Mouse (Mus musculus): Measurements from ENCODE around the gene 2700097O09Rik.
"Not testable (repeated sequence)": the region's sequence is repeated elsewhere in the genome, so short reads cannot be mapped to it uniquely, and the experiment has no call there.

Gene 2700097O09Rik

GRCm38 (mm10) chr12:55079726-55080600 is at the start of gene 2700097O09Rik, which contains the start of gene Srp54a:
TSS of gene 2700097O09Rik (minus strand) at chr12:55080110.
TSS of gene Srp54a (plus strand) at chr12:55080262.
- peak; percentile 94 for DNase-seq

GRCm38 (mm10) chr12:55124731-55125130 is 44.8 kb upstream of the 2700097O09Rik start:
- not testable (repeated sequence) for DNase-seq

GRCm38 (mm10) chr12:55124242-55124641 is 44.3 kb upstream of the 2700097O09Rik start, which contains the start of gene Fam177a:
TSS of gene Fam177a (plus strand) at chr12:55124469.
- DNase-seq = not testable (repeated sequence)

- DNase-seq = not testable (repeated sequence)
Measured at GRCm38 (mm10) chr12:55112616-55113015, 32.7 kb upstream of the 2700097O09Rik start.

DNA sequence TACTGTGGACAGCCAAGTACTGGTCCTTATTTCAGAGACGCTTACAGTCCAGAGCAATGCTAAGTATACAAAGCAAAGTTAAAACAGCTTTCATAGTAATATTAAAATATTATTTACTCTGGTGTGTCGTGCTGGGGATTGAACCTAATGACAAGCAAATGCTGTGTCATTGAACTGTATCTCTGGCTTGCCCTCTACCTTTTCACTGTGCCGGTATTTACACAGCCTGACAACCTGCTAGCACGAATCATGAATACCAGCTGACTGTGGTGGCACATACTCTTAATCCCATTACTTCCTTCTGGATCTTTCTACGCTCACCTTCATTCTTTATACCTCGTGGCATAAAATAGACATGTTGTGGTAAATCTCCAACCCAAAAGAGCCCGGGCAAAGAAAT is 12.2 kb upstream of the 2700097O09Rik start:
- DNase-seq = not testable (repeated sequence)

- not testable (repeated sequence) for DNase-seq
Measured at GRCm38 (mm10) chr12:55080601-55080942, 662 bp upstream of the 2700097O09Rik start.

- not testable (repeated sequence) for DNase-seq
Measured at GRCm38 (mm10) chr12:55078706-55079105, 1.2 kb downstream of the 2700097O09Rik start.

DNA sequence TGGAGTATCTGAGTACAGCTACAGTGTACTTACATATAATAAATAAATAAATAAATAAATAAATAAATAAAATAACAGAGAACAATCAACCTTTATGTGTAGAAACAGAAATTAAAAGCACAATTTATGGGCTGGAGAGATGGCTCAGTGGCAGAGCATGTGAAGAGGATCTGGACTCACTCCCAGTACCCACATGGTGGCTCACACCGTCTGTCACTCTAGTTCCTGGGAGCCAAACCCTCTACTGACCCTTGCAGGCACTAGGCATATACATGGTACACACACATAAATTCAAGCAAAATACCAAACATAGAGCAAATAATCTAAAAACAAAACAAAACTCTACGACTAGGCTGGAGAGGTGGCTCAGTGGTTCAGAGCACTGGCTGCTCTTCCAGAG is 4.6 kb downstream of the 2700097O09Rik start:
- DNase-seq = no peak

DNA sequence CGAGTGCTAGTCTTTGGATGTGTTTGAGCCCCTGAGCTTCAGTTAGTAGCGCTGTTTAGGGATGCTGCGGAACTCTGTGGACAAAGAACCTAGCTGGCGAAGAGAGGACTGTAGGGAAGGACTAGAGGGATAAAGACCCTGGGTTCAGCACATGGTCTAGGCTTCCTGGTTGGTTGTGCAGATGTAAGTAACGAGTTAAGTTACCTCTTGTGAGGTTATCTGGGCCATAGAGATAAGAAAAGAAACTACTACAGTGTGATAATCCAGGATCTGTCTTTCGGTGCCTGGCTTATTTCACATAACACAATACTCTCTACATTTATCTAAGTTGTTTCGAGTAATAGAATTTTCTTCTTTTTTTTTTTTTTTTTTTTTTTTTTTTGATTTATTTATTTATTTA is 6.2 kb downstream of the 2700097O09Rik start:
- no peak for DNase-seq

GRCm38 (mm10) chr12:55072495-55072894 is 7.4 kb downstream of the 2700097O09Rik start:
- DNase-seq = no peak

GRCm38 (mm10) chr12:55062141-55062540 is 17.8 kb downstream of the 2700097O09Rik start:
- DNase-seq = no peak

GRCm38 (mm10) chr12:55061006-55061405 is 18.9 kb downstream of the 2700097O09Rik start:
- DNase-seq = no peak

DNA sequence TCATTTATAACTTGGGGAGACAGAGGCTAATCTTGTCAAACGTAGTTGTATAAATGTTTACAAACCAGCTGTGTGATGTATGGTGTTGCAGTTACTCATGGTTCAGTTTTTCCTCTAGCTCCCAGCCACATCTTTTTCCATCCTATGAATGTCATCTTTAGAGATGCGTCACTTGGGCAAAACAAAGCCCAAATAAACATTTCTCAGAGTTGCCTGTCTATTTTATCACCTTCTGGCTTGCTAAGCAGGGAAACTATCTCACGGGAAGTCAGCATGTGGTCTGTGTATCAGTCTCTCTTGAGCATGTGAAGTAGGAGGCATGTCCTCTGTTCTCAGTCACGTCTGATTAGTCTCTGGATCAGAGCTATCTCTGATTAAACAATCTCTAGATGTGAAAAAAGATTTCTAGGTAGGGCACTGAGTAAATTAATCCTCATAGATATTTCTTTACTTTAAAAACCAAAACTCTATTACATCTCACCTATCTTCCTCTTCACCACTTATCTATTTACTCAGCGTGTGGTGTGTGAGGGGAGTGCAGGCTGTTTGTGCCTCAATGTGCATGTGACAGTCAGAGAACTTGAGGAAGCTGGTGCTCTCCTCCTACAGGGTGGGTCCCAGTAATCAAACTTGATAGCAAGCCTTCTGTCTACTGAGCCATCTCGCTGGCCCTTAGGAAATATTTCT is 19.6 kb downstream of the 2700097O09Rik start:
- no peak for DNase-seq

DNA sequence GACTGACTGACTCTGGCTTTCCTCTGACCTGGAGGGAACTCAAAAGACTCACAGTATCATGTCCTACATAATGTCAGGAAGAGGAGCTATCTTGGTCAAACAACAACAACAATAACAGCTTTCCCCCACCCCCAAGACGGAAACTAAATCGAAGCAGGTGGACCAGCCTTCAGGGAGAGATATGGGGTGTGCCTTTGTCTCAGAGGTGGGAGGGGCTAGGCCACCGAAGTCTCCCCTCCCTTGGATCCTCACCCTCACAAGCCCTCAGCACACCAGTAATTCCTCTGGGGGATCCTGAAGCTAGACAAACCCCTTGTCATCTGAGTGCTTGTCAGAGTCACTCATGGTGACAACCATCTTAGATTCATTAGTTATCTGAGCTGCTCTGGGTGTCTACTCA is 20.1 kb downstream of the 2700097O09Rik start:
- DNase-seq = no peak

GRCm38 (mm10) chr12:55058865-55059615 is 20.9 kb downstream of the 2700097O09Rik start:
- DNase-seq = no peak

GRCm38 (mm10) chr12:55056703-55057102 is 23.2 kb downstream of the 2700097O09Rik start:
- no peak for DNase-seq

- DNase-seq = no peak
Measured at GRCm38 (mm10) chr12:55054551-55055241, 25.2 kb downstream of the 2700097O09Rik start.

- no peak for DNase-seq
Measured at GRCm38 (mm10) chr12:55053267-55053666, 26.6 kb downstream of the 2700097O09Rik start.

DNA sequence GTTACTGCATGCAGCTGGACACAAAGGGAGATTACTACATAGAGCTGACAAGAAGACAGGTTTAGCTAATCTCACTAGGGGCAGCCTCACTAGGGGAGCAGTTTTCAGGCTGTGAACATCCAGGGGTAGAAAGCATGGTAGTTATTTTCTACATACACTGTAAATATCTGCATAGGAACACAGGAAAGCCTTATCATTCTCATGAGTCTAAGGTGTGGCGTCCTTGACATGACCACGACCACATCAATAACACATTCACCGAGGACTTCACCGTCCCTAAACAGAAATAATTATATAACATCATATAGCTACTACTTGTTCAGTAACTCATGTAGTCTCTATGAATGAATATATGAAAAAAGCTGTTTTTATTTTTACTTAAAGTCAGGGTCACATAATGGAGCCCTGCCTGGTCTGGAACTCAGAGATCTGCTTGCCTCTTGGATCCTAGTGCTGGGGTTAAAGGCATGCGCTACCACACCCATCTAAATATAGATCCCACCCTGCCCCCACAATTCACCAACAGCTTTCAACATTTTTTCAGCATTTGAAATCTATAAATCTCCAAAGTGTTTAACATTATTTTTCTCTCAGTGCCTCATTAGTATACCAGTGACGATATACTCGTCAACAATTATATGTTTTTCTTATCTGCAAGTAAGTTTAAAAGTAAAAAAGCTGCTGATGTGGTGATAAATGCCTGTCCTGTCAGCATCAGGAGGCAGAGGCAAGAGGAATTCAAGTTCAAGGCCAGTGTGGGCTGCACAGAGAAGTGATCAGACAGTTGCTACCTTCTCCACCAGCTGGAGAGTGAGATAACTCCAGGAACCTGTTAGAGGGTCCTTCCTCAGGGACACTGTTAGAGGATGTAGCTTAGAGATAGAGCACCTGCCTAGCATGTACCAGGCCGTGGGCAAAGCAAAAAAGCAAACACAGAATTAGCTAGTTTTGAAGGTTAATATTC is 28.4 kb downstream of the 2700097O09Rik start:
- no peak for DNase-seq

GRCm38 (mm10) chr12:55049731-55050353 is 30.1 kb downstream of the 2700097O09Rik start:
- DNase-seq = no peak

GRCm38 (mm10) chr12:55041011-55041410 is 38.9 kb downstream of the 2700097O09Rik start:
- DNase-seq = no peak
